Comparison of ENCODE assay signal across 15 mouse cellular contexts in genomic region chrX:136104046-136104723, GRCm38 (mm10). TPM values are rescaled to one million over a fixed set of nuclear protein-coding genes. Genes with fewer than 3 reads are reported as not detected.
DNase-seq lines count a peak whose midpoint lies in the region; ATAC-seq and TF ChIP-seq lines count a peak whose summit lies in the region.
"Had no signal": no experiment of that assay in that cellular context is flagged by ENCODE, and none has a peak within 500 bp of the region (broad histone marks: within the 10 kb centered on the region; RNA-seq: fewer than 3 reads in every experiment).

No protein-coding gene starts in this region.

- WGBS in hindbrain, embryonic 13.5 days, result 56% methylated on average over 4 of the region's 4 CpGs
- WGBS in hindbrain, embryonic 12.5 days, result 52% methylated on average over 4 of the region's 4 CpGs
- WGBS in forebrain, postnatal 0 days, result 43% methylated on average over 4 of the region's 4 CpGs
- 39% methylated on average over 4 of the region's 4 CpGs for WGBS in midbrain, embryonic 16.5 days
- whole genome bisulfite sequencing in kidney, embryonic 16.5 days, result 71% methylated on average over 4 of the region's 4 CpGs

- no peak overlapping the region for H3K4me3 ChIP-seq in hindbrain, embryonic 13.5 days
- H3K4me3 ChIP-seq in hindbrain, embryonic 12.5 days, result no peak overlapping the region
- H3K4me3 ChIP-seq in forebrain, postnatal 0 days (ENCODE audit: low read depth, low read length), result no peak overlapping the region
- no peak overlapping the region for H3K4me3 ChIP-seq in midbrain, embryonic 16.5 days (ENCODE audit: low read depth, low read length)
- no peak overlapping the region for H3K4me3 ChIP-seq in kidney, embryonic 16.5 days (ENCODE audit: low read length)
- H3K4me3 ChIP-seq: embryonic facial prominence, embryonic 15.5 days; limb, embryonic 15.5 days had no signal

- peaks cover 4% of the 10 kb centered on the region; the same call in 1 of the 2 replicates for H3K27me3 ChIP-seq in hindbrain, embryonic 13.5 days
- H3K27me3 ChIP-seq in hindbrain, embryonic 12.5 days, result no peaks in the 10 kb centered on the region
- H3K27me3 ChIP-seq in forebrain, postnatal 0 days (ENCODE audit: insufficient read depth, low read length), result no peaks in the 10 kb centered on the region
- peaks cover 3% of the 10 kb centered on the region for H3K27me3 ChIP-seq in midbrain, embryonic 16.5 days (ENCODE audit: control insufficient read depth, insufficient read depth, low read depth, low read length)
- peaks cover 12% of the 10 kb centered on the region for H3K27me3 ChIP-seq in kidney, embryonic 16.5 days (ENCODE audit: insufficient read depth, low read length)
- H3K27me3 ChIP-seq: embryonic facial prominence, embryonic 15.5 days had no signal

- TF ChIP-seq CTCF in forebrain, postnatal 0 days (IDR thresholded peaks at IDR 0.05; ENCODE audit: low read depth), result no peak

- H3K4me1 ChIP-seq in hindbrain, embryonic 13.5 days (replicated peaks), result no peaks in the 10 kb centered on the region
- H3K4me1 ChIP-seq in hindbrain, embryonic 12.5 days, result no peaks in the 10 kb centered on the region
- H3K4me1 ChIP-seq in forebrain, postnatal 0 days (ENCODE audit: insufficient read depth), result no peaks in the 10 kb centered on the region
- no peaks in the 10 kb centered on the region; the same call in 1 of the 2 replicates for H3K4me1 ChIP-seq in midbrain, embryonic 16.5 days (ENCODE audit: control insufficient read depth, insufficient read depth, low read length)
- H3K4me1 ChIP-seq in kidney, embryonic 16.5 days (ENCODE audit: insufficient read depth, low read length), result no peaks in the 10 kb centered on the region
- H3K4me1 ChIP-seq: embryonic facial prominence, embryonic 15.5 days; limb, embryonic 15.5 days had no signal

- DNase-seq in brain, adult 2 months (ENCODE audit: low read depth, low spot score), result peak; percentile 70
- DNase-seq in forebrain, postnatal 0 days, result peak; percentile 60
- no peak for DNase-seq in urinary bladder, postnatal 14 days (ENCODE audit: low spot score)
- no peak for DNase-seq in ovary, postnatal 14 days (ENCODE audit: low spot score)
- DNase-seq: adrenal gland, adult 8-10 months; kidney, adult 8-10 months; lung, adult 18-20 months; lung, postnatal 4 days had no signal

- no peak overlapping the region for H3K27ac ChIP-seq in hindbrain, embryonic 13.5 days
- H3K27ac ChIP-seq in hindbrain, embryonic 12.5 days, result no peak overlapping the region
- H3K27ac ChIP-seq in forebrain, postnatal 0 days (ENCODE audit: low read depth, low read length), result no peak overlapping the region
- H3K27ac ChIP-seq in midbrain, embryonic 16.5 days (ENCODE audit: low read length), result peak overlapping the region; percentile 67
- H3K27ac ChIP-seq in kidney, embryonic 16.5 days (ENCODE audit: low read length), result no peak overlapping the region
- H3K27ac ChIP-seq: embryonic facial prominence, embryonic 15.5 days; limb, embryonic 15.5 days had no signal

- no peaks in the 10 kb centered on the region for H3K9me3 ChIP-seq in hindbrain, embryonic 13.5 days
- no peaks in the 10 kb centered on the region for H3K9me3 ChIP-seq in hindbrain, embryonic 12.5 days (replicated peaks)
- no peaks in the 10 kb centered on the region for H3K9me3 ChIP-seq in forebrain, postnatal 0 days (ENCODE audit: low read length)
- H3K9me3 ChIP-seq in midbrain, embryonic 16.5 days (replicated peaks; ENCODE audit: control insufficient read depth, low read length, poor library complexity, severe bottlenecking), result no peaks in the 10 kb centered on the region
- H3K9me3 ChIP-seq in kidney, embryonic 16.5 days (ENCODE audit: low read length), result no peaks in the 10 kb centered on the region
- H3K9me3 ChIP-seq: embryonic facial prominence, embryonic 15.5 days; limb, embryonic 15.5 days had no signal

- no peak overlapping the region for H3K4me2 ChIP-seq in hindbrain, embryonic 13.5 days
- no peak overlapping the region for H3K4me2 ChIP-seq in hindbrain, embryonic 12.5 days (replicated peaks)
- no peak overlapping the region for H3K4me2 ChIP-seq in forebrain, postnatal 0 days (ENCODE audit: low read depth)
- peak overlapping the region; percentile 32 for H3K4me2 ChIP-seq in midbrain, embryonic 16.5 days (ENCODE audit: low read length)
- no peak overlapping the region for H3K4me2 ChIP-seq in kidney, embryonic 16.5 days (replicated peaks; ENCODE audit: low read depth, low read length)
- H3K4me2 ChIP-seq: embryonic facial prominence, embryonic 15.5 days; limb, embryonic 15.5 days had no signal

- ATAC-seq in hindbrain, embryonic 13.5 days (ENCODE audit: low FRiP score), result 0 out of 2 replicates have a peak, but pooled peaks have one; percentile 72
- ATAC-seq in hindbrain, embryonic 12.5 days (ENCODE audit: low FRiP score), result no peak
- ATAC-seq in forebrain, postnatal 0 days, result peak; percentile 90
- peak; percentile 89 for ATAC-seq in midbrain, embryonic 16.5 days
- no peak for ATAC-seq in kidney, embryonic 16.5 days (ENCODE audit: low FRiP score, low TSS enrichment)

- H3K9ac ChIP-seq in hindbrain, embryonic 13.5 days, result no peak overlapping the region
- no peak overlapping the region for H3K9ac ChIP-seq in hindbrain, embryonic 12.5 days
- no peak overlapping the region for H3K9ac ChIP-seq in forebrain, postnatal 0 days
- no peak overlapping the region for H3K9ac ChIP-seq in midbrain, embryonic 16.5 days (ENCODE audit: low read depth, low read length)
- no peak overlapping the region for H3K9ac ChIP-seq in kidney, embryonic 16.5 days (replicated peaks; ENCODE audit: low read length)
- H3K9ac ChIP-seq: embryonic facial prominence, embryonic 15.5 days; limb, embryonic 15.5 days had no signal

- H3K36me3 ChIP-seq in hindbrain, embryonic 13.5 days, result no peaks in the 10 kb centered on the region
- no peaks in the 10 kb centered on the region for H3K36me3 ChIP-seq in hindbrain, embryonic 12.5 days
- no peaks in the 10 kb centered on the region for H3K36me3 ChIP-seq in forebrain, postnatal 0 days (ENCODE audit: insufficient read depth)
- H3K36me3 ChIP-seq in midbrain, embryonic 16.5 days (ENCODE audit: control insufficient read depth, insufficient read depth, low read length), result no peaks in the 10 kb centered on the region
- H3K36me3 ChIP-seq in kidney, embryonic 16.5 days (ENCODE audit: insufficient read depth, low read length), result no peaks in the 10 kb centered on the region
- H3K36me3 ChIP-seq: embryonic facial prominence, embryonic 15.5 days; limb, embryonic 15.5 days had no signal

RNA-seq across cellular contexts. Expression of gene Nxf3, which starts 19.1 kb away (rescaled TPM):
- not detected in 2 replicates for polyA plus RNA-seq in hindbrain, embryonic 13.5 days (2015; fragmentation: Nextera tagmentation; extraction: Ambion mirVana)
- not detected in 2 replicates for polyA plus RNA-seq in hindbrain, embryonic 12.5 days (2016; fragmentation: Nextera tagmentation; extraction: Ambion mirVana)
- total RNA-seq in forebrain, postnatal 0 days (2014; rRNA removed), result not detected in 2 replicates
- 0.27 TPM in 1 of 2 replicates, not detected in the other for polyA plus RNA-seq in forebrain, postnatal 0 days (2015; fragmentation: Nextera tagmentation; extraction: Ambion mirVana)
- polyA plus RNA-seq in midbrain, embryonic 16.5 days (2015; fragmentation: Nextera tagmentation; extraction: Ambion mirVana), result not detected in 2 replicates
- polyA plus RNA-seq in kidney, embryonic 16.5 days (2015; fragmentation: Nextera tagmentation; extraction: Ambion mirVana), result not detected in 2 replicates
- total RNA-seq: adrenal gland, adult 8-10 months; granulocyte monocyte progenitor cell, adult 5-6 weeks had no signal
- polyA plus RNA-seq: embryonic facial prominence, embryonic 15.5 days; limb, embryonic 15.5 days had no signal

RNA-seq across cellular contexts. Expression of gene Bex4, which starts 34.6 kb away (rescaled TPM):
- polyA plus RNA-seq in hindbrain, embryonic 13.5 days (2015; fragmentation: Nextera tagmentation; extraction: Ambion mirVana), result 107 and 114 TPM in 2 replicates
- 71.4 and 77.7 TPM in 2 replicates for polyA plus RNA-seq in hindbrain, embryonic 12.5 days (2016; fragmentation: Nextera tagmentation; extraction: Ambion mirVana)
- 92.9 and 120 TPM in 2 replicates for total RNA-seq in forebrain, postnatal 0 days (2014; rRNA removed)
- 204 and 211 TPM in 2 replicates for polyA plus RNA-seq in forebrain, postnatal 0 days (2015; fragmentation: Nextera tagmentation; extraction: Ambion mirVana)
- 170 and 186 TPM in 2 replicates for polyA plus RNA-seq in midbrain, embryonic 16.5 days (2015; fragmentation: Nextera tagmentation; extraction: Ambion mirVana)
- 51.8 and 56.4 TPM in 2 replicates for polyA plus RNA-seq in kidney, embryonic 16.5 days (2015; fragmentation: Nextera tagmentation; extraction: Ambion mirVana)

RNA-seq across cellular contexts. Expression of gene Bex2, which starts 36.1 kb away (rescaled TPM):
- 612 and 622 TPM in 2 replicates for polyA plus RNA-seq in hindbrain, embryonic 13.5 days (2015; fragmentation: Nextera tagmentation; extraction: Ambion mirVana)
- 351 and 371 TPM in 2 replicates for polyA plus RNA-seq in hindbrain, embryonic 12.5 days (2016; fragmentation: Nextera tagmentation; extraction: Ambion mirVana)
- total RNA-seq in forebrain, postnatal 0 days (2014; rRNA removed), result 417 and 436 TPM in 2 replicates
- 952 and 965 TPM in 2 replicates for polyA plus RNA-seq in forebrain, postnatal 0 days (2015; fragmentation: Nextera tagmentation; extraction: Ambion mirVana)
- 929 and 971 TPM in 2 replicates for polyA plus RNA-seq in midbrain, embryonic 16.5 days (2015; fragmentation: Nextera tagmentation; extraction: Ambion mirVana)
- polyA plus RNA-seq in kidney, embryonic 16.5 days (2015; fragmentation: Nextera tagmentation; extraction: Ambion mirVana), result 75.2 and 81.8 TPM in 2 replicates

Comparison
In these comparisons a context has a peak if more than half of its experiments do, and no peak if none do; other contexts are left out.
1. ATAC-seq: peak in hindbrain, embryonic 13.5 days (single experiment), forebrain, postnatal 0 days (single experiment) and midbrain, embryonic 16.5 days (single experiment); none in hindbrain, embryonic 12.5 days (single experiment) and kidney, embryonic 16.5 days (single experiment).
2. DNase-seq: peak in brain, adult 2 months (single experiment) and forebrain, postnatal 0 days (single experiment); none in urinary bladder, postnatal 14 days (single experiment) and ovary, postnatal 14 days (single experiment).